Mouse (Mus musculus): ENCODE data around the gene Gm21190. TPM values are rescaled to one million over a fixed set of nuclear protein-coding genes. Genes with fewer than 3 reads are reported as not detected.
"Not testable (repeated sequence)": the region's sequence is repeated elsewhere in the genome, so short reads cannot be mapped to it uniquely, and the experiment has no call there.

Gene Gm21190
- not detected in 2 replicates for polyA plus RNA-seq (2016; fragmentation: Nextera tagmentation; extraction: Ambion mirVana)

DNA sequence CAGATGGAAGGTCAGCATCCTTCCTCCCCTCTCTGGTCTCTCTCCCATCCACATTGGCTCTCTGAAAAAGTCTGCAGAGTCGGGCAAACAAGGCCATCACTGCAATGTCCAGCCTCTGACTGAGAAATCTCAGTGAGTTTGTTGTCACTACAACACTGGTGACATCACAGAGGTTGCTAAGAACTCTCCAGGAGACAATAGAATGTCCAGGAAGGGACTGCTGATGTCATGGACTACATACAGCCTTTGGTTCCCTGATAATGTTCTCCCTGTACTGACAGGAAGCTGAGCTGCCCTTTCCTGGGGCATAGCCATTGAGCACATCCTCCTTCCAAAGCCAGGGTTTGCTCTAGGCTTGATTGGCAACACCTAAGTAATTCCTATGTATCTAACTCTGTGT lies at the start of gene Gm21190:
Gm21190 (minus strand) TSS at position 101 of the 400 bp plus-strand sequence.
- H3K4me3 ChIP-seq, H3K36me3 ChIP-seq: not testable (repeated sequence)

DNA sequence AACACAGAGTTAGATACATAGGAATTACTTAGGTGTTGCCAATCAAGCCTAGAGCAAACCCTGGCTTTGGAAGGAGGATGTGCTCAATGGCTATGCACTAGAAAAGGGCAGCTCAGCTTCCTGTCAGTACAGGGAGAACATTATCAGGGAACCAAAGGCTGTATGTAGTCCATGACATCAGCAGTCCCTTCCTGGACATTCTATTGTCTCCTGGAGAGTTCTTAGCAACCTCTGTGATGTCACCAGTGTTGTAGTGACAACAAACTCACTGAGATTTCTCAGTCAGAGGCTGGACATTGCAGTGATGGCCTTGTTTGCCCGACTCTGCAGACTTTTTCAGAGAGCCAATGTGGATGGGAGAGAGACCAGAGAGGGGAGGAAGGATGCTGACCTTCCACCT lies 48.0 kb upstream of the Gm21190 start, which contains the start of gene Gm21083:
Gm21083 (plus strand) TSS at position 301 of the 400 bp plus-strand sequence.
- not testable (repeated sequence) for H3K4me1 ChIP-seq; H3K36me3 ChIP-seq; H3K4me3 ChIP-seq; H3K4me2 ChIP-seq; ATAC-seq; H3K9me3 ChIP-seq (replicated peaks); H3K27me3 ChIP-seq (replicated peaks); H3K27ac ChIP-seq; H3K9ac ChIP-seq
- 40% methylated on average over 1 of the region's 1 CpGs for WGBS (ENCODE audit: insufficient replicate concordance)

More for the DNA sequence above, at the start of gene Gm21190:
- H3K9ac ChIP-seq; H3K27ac ChIP-seq; H3K4me2 ChIP-seq; H3K9me3 ChIP-seq (replicated peaks); H3K27me3 ChIP-seq (replicated peaks); ATAC-seq; H3K4me1 ChIP-seq: not testable (repeated sequence)
- 0% methylated on average over 1 of the region's 1 CpGs for WGBS (ENCODE audit: insufficient replicate concordance)

GRCm38 (mm10) chr5:15573735-15574134 lies 44.7 kb upstream of the Gm21190 start:
- not testable (repeated sequence) for H3K27me3 ChIP-seq (replicated peaks); ATAC-seq; H3K27ac ChIP-seq; H3K9me3 ChIP-seq (replicated peaks); H3K4me2 ChIP-seq; H3K4me3 ChIP-seq; H3K9ac ChIP-seq; H3K4me1 ChIP-seq; H3K36me3 ChIP-seq

DNA sequence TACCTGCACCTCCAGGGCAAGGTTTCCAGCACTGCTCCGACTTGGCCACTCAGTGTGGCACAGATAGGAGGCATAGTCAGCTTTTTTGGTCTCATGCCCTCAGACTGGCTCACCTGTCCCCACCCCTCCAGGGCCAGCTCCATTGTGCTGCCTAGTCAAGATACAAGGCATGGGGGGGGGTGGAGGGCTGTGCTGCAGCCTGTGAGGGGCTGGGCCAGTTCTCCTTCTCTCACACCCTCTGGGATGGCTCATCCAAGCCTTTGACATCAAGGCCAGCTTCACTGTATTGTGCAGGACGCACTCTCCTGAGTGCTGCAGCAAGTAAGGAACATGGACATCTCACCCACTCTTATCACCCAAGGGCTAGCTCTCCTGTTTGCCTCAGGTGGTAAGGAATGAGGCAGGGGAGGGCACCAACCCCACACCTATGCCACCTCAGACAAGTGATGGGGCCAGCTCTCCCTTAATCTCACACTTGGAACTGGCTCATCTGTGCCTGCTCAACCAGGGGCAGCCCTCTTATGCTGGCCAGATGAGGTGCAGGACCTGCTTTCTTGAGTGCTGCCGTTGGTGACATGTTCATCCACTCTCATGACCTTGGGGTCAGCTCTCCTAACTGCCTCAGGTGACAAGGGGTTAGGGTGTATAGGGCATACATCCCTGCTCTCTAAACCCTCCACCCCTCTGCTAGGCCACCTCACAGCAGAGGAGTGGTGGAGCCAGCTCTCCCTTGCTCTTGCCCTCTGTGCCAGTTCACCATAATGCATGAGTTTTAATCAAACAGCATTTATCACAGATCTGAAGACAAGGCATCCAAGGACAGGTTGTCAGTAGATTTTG lies 32.6 kb upstream of the Gm21190 start:
- WGBS (ENCODE audit: insufficient replicate concordance): 59% methylated on average over 3 of the region's 3 CpGs
- H3K9me3 ChIP-seq (replicated peaks); H3K4me3 ChIP-seq; H3K36me3 ChIP-seq; H3K4me1 ChIP-seq; H3K9ac ChIP-seq; H3K27me3 ChIP-seq (replicated peaks); H3K27ac ChIP-seq; H3K4me2 ChIP-seq: not testable (repeated sequence)
- ATAC-seq: peak; percentile 32; the same call in 1 of the 2 replicates

DNA sequence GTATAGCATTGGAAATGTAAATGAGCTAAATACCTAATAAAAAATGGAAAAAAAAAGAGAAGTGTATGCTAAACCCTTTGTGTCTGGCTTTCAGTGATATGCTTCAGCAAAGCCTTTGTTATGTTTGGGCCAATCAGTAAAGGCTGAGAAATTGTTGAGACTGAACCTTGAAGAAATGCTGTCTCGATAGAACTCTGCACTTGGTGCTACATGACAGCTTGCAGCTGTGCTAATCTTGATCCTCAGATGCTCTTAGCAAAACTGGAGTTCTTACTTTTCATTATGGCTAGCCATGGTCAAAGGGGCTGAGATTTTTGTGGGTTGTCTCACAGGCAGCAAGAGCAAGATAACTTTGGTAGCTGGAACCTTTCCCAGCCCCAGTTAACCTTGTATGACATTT lies 29.6 kb upstream of the Gm21190 start:
- not testable (repeated sequence) for H3K4me2 ChIP-seq; H3K27ac ChIP-seq; H3K9me3 ChIP-seq (replicated peaks); H3K36me3 ChIP-seq; ATAC-seq; H3K9ac ChIP-seq; H3K4me1 ChIP-seq; H3K4me3 ChIP-seq; H3K27me3 ChIP-seq (replicated peaks)
- 47% methylated on average over 1 of the region's 1 CpGs for WGBS (ENCODE audit: insufficient replicate concordance)

DNA sequence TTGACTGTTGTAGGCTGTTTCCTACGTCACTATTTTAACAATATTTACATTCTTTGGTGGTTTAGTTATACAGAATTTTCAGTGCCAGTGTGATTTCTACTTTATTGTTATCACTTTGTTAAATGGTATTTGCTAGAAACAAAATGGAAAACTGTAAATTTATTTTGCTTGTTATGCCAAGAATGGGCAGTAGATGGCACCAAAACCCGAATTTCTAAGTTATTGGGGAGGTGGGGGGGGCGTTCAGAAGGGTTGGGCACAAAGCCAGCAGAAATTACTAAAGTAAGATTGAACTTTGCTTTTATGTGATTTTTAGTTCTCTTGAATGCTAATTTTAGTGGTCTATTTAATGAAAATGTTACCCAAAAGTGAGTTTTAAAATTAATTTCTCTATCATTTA lies 20.6 kb upstream of the Gm21190 start:
- ATAC-seq; H3K4me3 ChIP-seq; H3K27ac ChIP-seq; H3K27me3 ChIP-seq (replicated peaks); H3K4me2 ChIP-seq; H3K9ac ChIP-seq; H3K4me1 ChIP-seq; H3K36me3 ChIP-seq; H3K9me3 ChIP-seq (replicated peaks): not testable (repeated sequence)
- 11% methylated on average over 3 of the region's 3 CpGs for WGBS (ENCODE audit: insufficient replicate concordance)

DNA sequence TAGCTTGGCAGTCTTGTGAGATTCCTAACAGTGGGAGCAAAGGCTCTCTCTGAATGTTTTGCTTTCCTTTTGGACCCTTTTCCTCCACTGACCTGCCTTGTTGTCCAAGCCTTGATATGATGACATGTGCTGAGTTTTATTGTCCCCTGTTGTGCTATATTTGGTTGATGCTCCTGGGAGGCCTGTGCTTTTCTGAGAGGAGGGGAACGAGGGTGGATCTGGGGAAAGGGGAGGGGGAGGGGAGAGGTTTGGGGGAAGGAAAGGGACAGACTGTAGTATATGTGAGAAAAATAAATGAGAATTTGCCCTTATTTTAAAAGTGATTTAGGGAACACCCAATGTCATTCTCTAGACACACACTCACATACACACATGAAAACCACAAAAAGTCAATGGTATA lies 20.1 kb upstream of the Gm21190 start:
- WGBS (ENCODE audit: insufficient replicate concordance): 18% methylated on average over 1 of the region's 1 CpGs

DNA sequence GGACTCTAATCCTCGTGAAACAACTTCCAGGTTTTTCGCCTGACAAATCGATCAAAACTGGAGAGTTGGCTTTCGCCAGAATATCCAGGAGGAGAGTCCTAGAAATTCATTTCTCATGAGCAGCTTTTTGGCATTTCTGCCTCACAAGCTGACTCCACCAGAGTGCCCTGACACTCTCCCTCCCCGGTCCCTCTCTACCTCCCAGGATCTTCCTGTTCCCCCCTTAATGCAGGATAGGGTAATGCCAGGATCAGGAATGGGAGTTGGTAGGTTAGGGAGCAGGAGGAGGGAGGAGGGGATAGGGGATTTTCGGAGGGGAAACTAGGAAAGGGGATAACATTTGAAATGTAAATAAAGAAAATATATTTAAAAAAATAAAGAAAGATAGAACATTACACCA lies 19.6 kb upstream of the Gm21190 start:
- ATAC-seq; H3K9ac ChIP-seq; H3K36me3 ChIP-seq; H3K4me3 ChIP-seq; H3K9me3 ChIP-seq (replicated peaks); H3K4me1 ChIP-seq; H3K27me3 ChIP-seq (replicated peaks); H3K27ac ChIP-seq; H3K4me2 ChIP-seq: not testable (repeated sequence)
- WGBS (ENCODE audit: insufficient replicate concordance): 63% methylated on average over 6 of the region's 6 CpGs

More for the DNA sequence above, 20.1 kb upstream of the Gm21190 start:
- H3K36me3 ChIP-seq; H3K4me3 ChIP-seq; H3K9me3 ChIP-seq (replicated peaks); H3K4me1 ChIP-seq; H3K4me2 ChIP-seq; H3K9ac ChIP-seq; H3K27me3 ChIP-seq (replicated peaks); H3K27ac ChIP-seq; ATAC-seq: not testable (repeated sequence)

- not testable (repeated sequence) for H3K27ac ChIP-seq; ATAC-seq; H3K9ac ChIP-seq; H3K4me2 ChIP-seq; H3K4me1 ChIP-seq; H3K9me3 ChIP-seq (replicated peaks); H3K4me3 ChIP-seq; H3K36me3 ChIP-seq; H3K27me3 ChIP-seq (replicated peaks)
Measured at GRCm38 (mm10) chr5:15522470-15522869, 6.6 kb downstream of the Gm21190 start.

DNA sequence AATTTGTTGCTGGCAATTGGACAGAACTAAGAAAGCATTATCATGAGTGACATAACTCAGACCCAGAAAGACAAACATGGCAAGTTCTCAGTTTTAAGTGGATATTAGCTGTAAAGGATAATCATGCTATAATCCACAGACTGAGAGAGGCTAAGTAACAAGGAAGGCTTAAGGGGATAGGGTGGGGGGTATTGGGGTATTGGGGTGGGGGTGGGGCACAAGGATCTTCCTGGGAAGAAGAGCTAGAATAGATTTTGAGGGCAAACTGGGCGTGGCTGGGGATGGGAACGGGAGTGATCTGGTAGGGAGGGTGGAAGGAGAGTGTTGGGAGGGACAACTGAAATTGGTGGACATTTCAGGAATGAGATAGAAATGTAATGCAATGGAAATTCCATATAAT lies 7.0 kb downstream of the Gm21190 start:
- H3K27me3 ChIP-seq (replicated peaks); H3K9me3 ChIP-seq (replicated peaks); H3K4me1 ChIP-seq; H3K4me2 ChIP-seq; H3K36me3 ChIP-seq; H3K4me3 ChIP-seq; ATAC-seq; H3K27ac ChIP-seq; H3K9ac ChIP-seq: not testable (repeated sequence)
- 23% methylated on average over 2 of the region's 2 CpGs for WGBS (ENCODE audit: insufficient replicate concordance)

- not testable (repeated sequence) for H3K36me3 ChIP-seq; H3K4me1 ChIP-seq; H3K27me3 ChIP-seq (replicated peaks); H3K9ac ChIP-seq; ATAC-seq; H3K9me3 ChIP-seq (replicated peaks); H3K4me3 ChIP-seq; H3K4me2 ChIP-seq; H3K27ac ChIP-seq
- 12% methylated on average over 5 of the region's 5 CpGs for WGBS (ENCODE audit: insufficient replicate concordance)
Measured at GRCm38 (mm10) chr5:15520418-15520817, 8.6 kb downstream of the Gm21190 start.

GRCm38 (mm10) chr5:15517150-15517549 lies 11.9 kb downstream of the Gm21190 start:
- ATAC-seq; H3K27ac ChIP-seq; H3K27me3 ChIP-seq (replicated peaks); H3K9ac ChIP-seq; H3K4me3 ChIP-seq; H3K4me2 ChIP-seq; H3K36me3 ChIP-seq; H3K4me1 ChIP-seq; H3K9me3 ChIP-seq (replicated peaks): not testable (repeated sequence)
- WGBS (ENCODE audit: insufficient replicate concordance): 53% methylated on average over 2 of the region's 2 CpGs

DNA sequence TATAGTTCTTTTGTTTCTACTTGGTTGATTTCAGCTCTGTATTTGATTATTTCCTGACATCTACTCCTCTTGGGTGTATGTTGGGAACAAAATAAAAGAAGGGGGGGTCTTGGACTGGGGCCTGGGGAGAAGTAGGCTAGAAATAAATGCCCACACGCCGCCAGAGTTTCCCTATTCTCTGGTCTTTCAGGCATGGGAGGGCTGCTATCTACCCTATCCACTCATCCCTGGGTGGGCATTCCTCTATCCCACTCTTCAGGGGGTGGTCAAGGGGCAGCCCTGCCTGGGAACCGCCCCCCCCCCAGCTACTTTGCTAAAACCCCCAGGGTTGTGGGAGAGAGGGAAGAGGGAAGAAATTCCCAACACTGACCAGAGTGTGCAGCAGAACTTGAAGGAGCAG lies 16.8 kb downstream of the Gm21190 start:
- not testable (repeated sequence) for H3K36me3 ChIP-seq; ATAC-seq; H3K27ac ChIP-seq; H3K4me1 ChIP-seq; H3K4me3 ChIP-seq; H3K9ac ChIP-seq; H3K4me2 ChIP-seq; H3K27me3 ChIP-seq (replicated peaks)
- peaks cover 14% of the 10 kb centered on the region for H3K9me3 ChIP-seq (replicated peaks)
- 49% methylated on average over 3 of the region's 3 CpGs for WGBS (ENCODE audit: insufficient replicate concordance)

Data from liver, embryonic 12.5 days (tissue).